Mouse (Mus musculus): Measurements from ENCODE around the gene Klk1b8.
"Not testable (repeated sequence)": the region's sequence is repeated elsewhere in the genome, so short reads cannot be mapped to it uniquely, and the experiment has no call there.

The Klk1b8 gene

GRCm38 (mm10) chr7:43950364-43950763, at the start of gene Klk1b8:
TSS of gene Klk1b8 (plus strand) at chr7:43950664.
- no peak for DNase-seq (ENCODE audit: low read depth, low spot score)

- DNase-seq (ENCODE audit: low read depth, low spot score): no peak
Observed at GRCm38 (mm10) chr7:43914821-43915220, 35.6 kb upstream of the Klk1b8 start.

DNA sequence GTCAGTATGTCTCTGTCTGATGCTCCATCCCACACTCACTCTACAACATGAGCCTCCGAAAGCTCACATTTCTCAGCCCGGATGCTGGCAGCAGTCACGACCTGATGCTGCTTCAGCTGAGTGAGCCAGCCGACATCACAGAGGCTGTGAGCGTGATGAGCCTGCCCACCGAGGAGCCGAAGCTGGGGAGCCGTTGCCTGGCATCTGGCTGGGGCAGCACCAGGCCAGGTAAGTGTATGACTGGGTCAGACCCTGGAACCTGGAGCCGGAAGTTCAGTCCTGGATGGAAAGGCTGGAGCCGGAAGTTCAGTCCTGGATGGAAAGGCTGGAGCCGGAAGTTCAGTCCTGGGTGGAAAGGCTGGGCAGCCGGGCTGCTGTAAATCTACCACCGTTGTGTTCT, 32.0 kb upstream of the Klk1b8 start:
- DNase-seq (ENCODE audit: low read depth, low spot score): no peak

DNA sequence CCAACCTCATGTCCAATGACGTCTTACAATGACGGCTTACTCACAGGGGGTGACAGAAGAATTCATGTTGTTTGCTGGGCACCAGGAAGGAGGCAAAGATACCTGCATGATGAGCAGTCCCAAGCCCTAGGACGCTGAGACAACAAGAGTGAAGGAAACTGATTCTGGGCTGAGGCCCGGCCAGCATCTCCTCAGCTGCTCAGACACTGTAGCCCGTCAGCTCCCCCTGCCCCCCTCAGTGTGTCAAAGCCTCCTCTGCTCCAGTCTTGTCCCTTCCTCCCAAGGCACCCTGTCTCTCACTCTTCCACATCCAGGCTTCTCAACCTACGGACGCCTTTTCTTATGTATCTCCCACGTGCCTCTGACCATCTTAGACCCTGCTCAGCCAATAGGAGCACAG, 31.6 kb upstream of the Klk1b8 start:
- DNase-seq (ENCODE audit: low read depth, low spot score): no peak

GRCm38 (mm10) chr7:43919559-43920451, 30.7 kb upstream of the Klk1b8 start:
- no peak for DNase-seq (ENCODE audit: low read depth, low spot score)

GRCm38 (mm10) chr7:43920582-43920981, 29.9 kb upstream of the Klk1b8 start:
- no peak for DNase-seq (ENCODE audit: low read depth, low spot score)

- DNase-seq (ENCODE audit: low read depth, low spot score): no peak
Observed at GRCm38 (mm10) chr7:43921087-43921486, 29.4 kb upstream of the Klk1b8 start.

- no peak for DNase-seq (ENCODE audit: low read depth, low spot score)
Observed at GRCm38 (mm10) chr7:43921941-43922340, 28.5 kb upstream of the Klk1b8 start.

DNA sequence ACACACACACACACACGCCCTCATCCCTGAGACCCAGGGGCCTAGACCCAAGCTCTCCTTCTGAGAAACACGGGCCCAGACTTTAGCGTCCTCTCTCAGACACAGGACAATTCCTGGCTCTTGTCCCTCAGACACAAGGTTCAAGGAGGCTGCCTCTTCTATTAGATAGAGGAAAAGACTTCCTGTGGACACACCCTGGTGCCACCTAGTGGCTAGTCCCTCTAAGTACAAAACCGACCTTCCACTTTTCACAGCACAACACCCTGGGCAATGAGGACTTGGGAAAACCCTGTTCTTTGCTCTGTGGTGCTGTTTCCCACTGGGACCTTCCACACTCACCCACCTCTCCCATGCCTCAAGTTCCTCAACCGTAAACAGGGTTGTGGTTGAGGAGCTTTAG, 24.5 kb upstream of the Klk1b8 start:
- no peak for DNase-seq (ENCODE audit: low read depth, low spot score)

DNA sequence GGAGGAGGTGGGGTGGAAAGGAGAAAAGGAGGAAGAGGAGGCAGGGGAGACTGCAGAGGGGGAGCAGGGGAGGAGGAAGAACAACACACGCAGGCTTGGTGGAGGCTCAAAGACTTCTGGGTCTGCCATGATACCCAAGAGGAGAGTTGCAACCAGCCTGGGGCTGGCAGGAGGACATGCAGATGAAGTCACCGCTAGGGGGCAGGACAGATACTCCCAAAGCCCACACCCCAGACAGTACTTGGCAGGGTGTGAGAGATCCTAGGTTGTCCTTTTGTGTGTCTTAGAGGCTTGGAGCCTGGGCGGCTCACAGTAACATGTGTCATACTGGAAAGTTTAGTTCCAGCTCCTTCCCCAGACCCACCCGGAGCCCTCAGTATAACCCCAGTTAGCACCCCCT, 21.9 kb upstream of the Klk1b8 start:
- DNase-seq (ENCODE audit: low read depth, low spot score): no peak

DNA sequence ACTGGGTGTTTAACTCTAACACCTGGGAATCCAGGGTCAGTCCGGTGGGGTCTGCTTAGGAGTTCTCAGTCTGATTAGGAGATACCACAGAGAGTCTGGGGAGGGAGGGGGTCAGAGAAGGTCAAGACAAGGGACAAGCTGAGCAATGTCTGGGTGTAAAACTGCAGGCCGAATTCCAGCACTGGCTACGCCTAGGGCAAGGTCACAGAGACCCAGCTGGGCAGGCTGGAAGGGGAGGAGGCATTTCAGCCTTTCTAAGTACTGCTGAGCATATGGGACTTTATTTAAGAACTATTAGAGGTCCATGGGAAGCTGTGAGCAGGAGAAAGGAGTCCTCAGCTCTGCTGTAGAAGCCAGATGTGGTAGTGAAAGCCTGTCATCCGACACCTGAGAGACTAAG, 18.1 kb upstream of the Klk1b8 start:
- DNase-seq (ENCODE audit: low read depth, low spot score): no peak

DNA sequence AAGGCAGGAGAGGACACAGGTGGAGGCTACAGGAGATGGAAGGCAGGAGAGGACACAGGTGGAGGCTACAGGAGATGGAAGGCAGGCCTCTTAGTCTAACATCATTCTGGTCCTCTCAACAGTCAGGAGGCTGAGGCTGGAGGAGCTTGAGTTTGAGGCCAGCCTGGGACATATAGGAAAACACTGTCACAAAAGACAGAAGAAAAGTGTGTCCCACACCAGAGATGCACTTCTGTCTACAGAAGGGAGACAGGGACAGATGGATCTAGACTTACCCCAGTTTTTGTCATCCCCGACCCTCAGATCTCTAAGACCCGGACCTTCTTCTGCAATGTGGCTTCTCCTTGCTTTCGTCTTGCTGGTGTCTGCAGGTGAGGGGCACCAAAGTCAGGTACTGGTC, 17.0 kb upstream of the Klk1b8 start, which contains the start of gene Klk15:
Gene Klk15 (plus strand): TSS at position 301 of the 400 bp plus-strand sequence.
- DNase-seq (ENCODE audit: low read depth, low spot score): no peak

DNA sequence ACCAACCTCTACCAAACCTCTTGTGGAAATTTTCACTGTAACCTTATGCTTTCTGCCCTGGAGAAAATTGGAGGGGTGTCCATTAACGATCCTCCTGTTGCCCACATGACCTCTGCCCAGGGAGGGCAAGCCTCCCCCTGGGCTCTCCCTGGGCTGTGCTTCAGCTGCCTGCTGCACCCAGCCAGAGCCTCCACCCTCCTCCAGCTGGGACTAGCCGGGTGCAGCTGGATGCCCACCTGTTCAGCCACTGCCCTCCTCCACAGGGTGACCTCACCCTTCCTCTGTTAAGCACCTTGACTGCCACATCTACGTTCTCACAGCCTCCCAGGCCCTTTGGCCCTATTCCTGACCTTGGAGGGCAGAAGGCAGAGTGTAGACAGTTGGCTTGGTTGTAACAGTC, 15.7 kb upstream of the Klk1b8 start:
- no peak for DNase-seq (ENCODE audit: low read depth, low spot score)

- DNase-seq (ENCODE audit: low read depth, low spot score): no peak
Observed at GRCm38 (mm10) chr7:43936551-43936950, 13.9 kb upstream of the Klk1b8 start.

GRCm38 (mm10) chr7:43942293-43942692, 8.2 kb upstream of the Klk1b8 start:
- not testable (repeated sequence) for DNase-seq (ENCODE audit: low read depth, low spot score)

- DNase-seq (ENCODE audit: low read depth, low spot score): no peak
Observed at GRCm38 (mm10) chr7:43944727-43945264, 5.7 kb upstream of the Klk1b8 start.

DNA sequence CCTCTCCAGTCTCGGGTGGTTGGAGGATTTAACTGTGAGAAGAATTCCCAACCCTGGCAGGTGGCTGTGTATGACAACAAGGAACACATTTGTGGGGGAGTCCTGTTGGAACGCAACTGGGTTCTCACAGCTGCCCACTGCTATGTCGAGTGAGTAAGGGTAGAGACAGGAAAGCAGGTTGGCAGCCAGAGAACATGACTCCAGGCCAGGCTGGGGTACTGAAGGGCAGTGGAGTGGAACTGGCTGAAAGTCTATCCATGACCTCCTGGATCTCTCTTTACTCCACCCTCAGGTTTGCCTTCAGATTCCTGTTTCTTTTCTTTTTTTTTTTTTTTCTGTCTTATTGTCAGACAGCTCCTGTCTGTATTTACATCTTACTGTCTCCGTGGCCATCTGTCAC, 2.2 kb downstream of the Klk1b8 start:
- no peak for DNase-seq (ENCODE audit: low read depth, low spot score)

GRCm38 (mm10) chr7:43966451-43966850, 16.0 kb downstream of the Klk1b8 start, which contains the start of gene Klk1b1:
TSS of gene Klk1b1 (plus strand) at chr7:43966751.
- DNase-seq (ENCODE audit: low read depth, low spot score): no peak

DNA sequence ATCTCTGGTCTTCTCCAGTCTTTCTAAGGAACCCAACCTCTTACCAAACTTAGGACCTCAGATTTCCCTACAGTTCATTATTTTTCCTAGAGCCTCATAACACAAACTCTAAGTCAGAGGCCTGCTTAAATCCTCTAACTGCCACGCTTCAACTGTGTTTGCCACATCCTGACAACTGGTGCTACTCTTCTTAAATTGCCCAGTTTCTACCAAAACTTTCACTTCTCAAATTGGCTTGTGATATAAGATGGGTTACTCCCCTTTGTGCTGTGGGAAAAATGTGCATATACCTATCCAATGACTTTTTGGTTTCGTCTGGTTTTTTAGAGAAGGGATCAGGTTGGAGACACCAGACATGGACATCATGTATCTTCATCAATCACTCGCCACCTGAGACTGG, 16.6 kb downstream of the Klk1b8 start:
- DNase-seq (ENCODE audit: low read depth, low spot score): no peak

GRCm38 (mm10) chr7:43967612-43968011, 17.1 kb downstream of the Klk1b8 start:
- DNase-seq (ENCODE audit: low read depth, low spot score): no peak

DNA sequence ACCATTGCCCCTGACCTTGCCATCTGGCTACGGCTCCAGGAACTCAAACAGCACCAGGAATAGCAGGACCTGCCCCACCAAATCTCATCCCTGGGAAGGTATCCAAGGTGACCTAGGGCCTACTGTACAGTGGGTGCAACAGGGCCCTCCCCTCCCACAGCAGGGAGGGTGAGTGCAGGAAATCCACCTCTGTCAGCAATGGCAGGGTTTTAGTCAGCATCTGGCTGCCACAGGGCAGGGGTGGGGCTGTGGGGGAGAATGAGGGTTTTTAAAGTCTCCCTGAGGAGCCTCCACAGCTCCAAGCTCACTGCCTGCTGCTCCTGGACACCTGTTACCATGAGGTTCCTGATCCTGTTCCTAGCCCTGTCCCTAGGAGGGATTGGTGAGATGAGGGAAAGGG, 25.3 kb downstream of the Klk1b8 start, which contains the start of gene Klk1b9:
Gene Klk1b9 (plus strand): TSS at position 301 of the 400 bp plus-strand sequence.
- not testable (repeated sequence) for DNase-seq (ENCODE audit: low read depth, low spot score)

DNA sequence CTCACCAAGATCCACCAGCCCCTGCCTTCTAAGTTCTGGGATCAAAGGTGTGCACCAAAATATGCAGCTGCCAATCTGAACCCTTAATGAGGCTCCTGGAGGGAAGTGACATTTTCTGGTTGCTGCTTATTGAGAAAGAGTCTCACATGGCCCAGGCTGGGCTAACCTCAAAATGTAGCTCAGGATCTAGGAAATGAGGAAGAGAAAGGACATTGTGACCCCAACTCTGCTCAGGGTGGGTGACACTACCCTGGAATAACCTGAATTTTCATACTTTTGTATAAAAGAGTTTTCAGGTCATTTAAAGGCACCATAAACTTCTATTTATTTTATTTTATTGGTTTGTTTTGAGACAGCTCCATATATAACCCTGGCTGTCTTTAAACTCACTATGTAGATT, 35.2 kb downstream of the Klk1b8 start:
- DNase-seq (ENCODE audit: low read depth, low spot score): no peak

GRCm38 (mm10) chr7:43994821-43995220, 44.4 kb downstream of the Klk1b8 start:
- DNase-seq (ENCODE audit: low read depth, low spot score): not testable (repeated sequence)
